Mouse (Mus musculus) macrophage (primary cell): Measurements from ENCODE around the gene Prpf38b. TPM values are rescaled to one million over a fixed set of nuclear protein-coding genes. Genes with fewer than 3 reads are reported as not detected.
A peak's percentile ranks its signal among the peaks of the same experiment; 100 is the strongest.
"Not testable (repeated sequence)": the region's sequence is repeated elsewhere in the genome, so short reads cannot be mapped to it uniquely, and the experiment has no call there.

ENCODE experiments used
- H3K27ac ChIP-seq: fragments of 350-480 bp; formaldehyde crosslinking; 2 replicates; pipeline ENCODE4 v1.9.0; 2021
- H3K36me3 ChIP-seq: fragments of 350-480 bp; formaldehyde crosslinking; 2 replicates; pipeline ENCODE4 v1.9.0; 2021; ENCODE audit errors: inconsistent target
- H3K4me3 ChIP-seq: fragments of 350-480 bp; formaldehyde crosslinking; 2 replicates; pipeline ENCODE4 v1.9.0; 2021; ENCODE audit errors: inconsistent target
- H3K79me2 ChIP-seq: fragments of 350-480 bp; formaldehyde crosslinking; 2 replicates; pipeline ENCODE4 v1.9.0; 2021; ENCODE audit errors: inconsistent target
- WGBS: methylation state at CpG from one replicate; pipeline ENCODE4 v1.1.7; 2026; ENCODE audit warnings: inconsistent platforms; ENCODE audit not compliant: missing documents; 5-methylcytosine and 5-hydroxymethylcytosine counted together
- polyA plus RNA-seq: library from polyadenylated mRNA; stranded (reverse); fragments of 250-400 nt; gene quantifications from 3 replicates; pipeline ENCODE4 v1.2.4, GENCODE M21; 2018; ENCODE audit warnings: inconsistent platforms

The Prpf38b gene
- polyA plus RNA-seq, 1 experiment from 2014 or later = 154 TPM

- H3K79me2 ChIP-seq = no peaks in the 10 kb centered on the region
- peak overlapping the region; percentile 43 for H3K27ac ChIP-seq
- H3K4me3 ChIP-seq = no peak overlapping the region
- WGBS = 42% methylated on average over 7 of the region's 9 CpGs
- H3K36me3 ChIP-seq = no peaks in the 10 kb centered on the region
Observed at GRCm38 (mm10) chr3:108885686-108886530, 25.6 kb downstream of the Prpf38b start.

GRCm38 (mm10) chr3:108884706-108885289 lies 26.7 kb downstream of the Prpf38b start:
- Histone ChIP-seq H3K27ac (peak overlapping the region; percentile 43), H3K79me2 (no peaks in the 10 kb centered on the region), H3K36me3 (no peaks in the 10 kb centered on the region), H3K4me3 (no peak overlapping the region)
- WGBS = 28% methylated on average over 8 of the region's 8 CpGs

GRCm38 (mm10) chr3:108883067-108883466 lies 28.5 kb downstream of the Prpf38b start:
- H3K36me3 ChIP-seq = no peaks in the 10 kb centered on the region
- H3K4me3 ChIP-seq = no peak overlapping the region
- H3K79me2 ChIP-seq = no peaks in the 10 kb centered on the region
- 0 out of 2 replicates have a peak overlapping the region, but pooled peaks have one; percentile 10 for H3K27ac ChIP-seq
- 93% methylated on average over 2 of the region's 2 CpGs for WGBS

GRCm38 (mm10) chr3:108881873-108882272 lies 29.7 kb downstream of the Prpf38b start:
- not testable (repeated sequence) for H3K4me3 ChIP-seq, H3K79me2 ChIP-seq, H3K36me3 ChIP-seq
- peak overlapping the region; percentile 82; the same call in 1 of the 2 replicates for H3K27ac ChIP-seq
- WGBS = 64% methylated on average over 4 of the region's 4 CpGs

- Histone ChIP-seq H3K27ac (peak overlapping the region; percentile 82), H3K36me3 (no peaks in the 10 kb centered on the region), H3K79me2 (no peaks in the 10 kb centered on the region), H3K4me3 (no peak overlapping the region)
- WGBS = 58% methylated on average over 27 of the region's 28 CpGs
Observed at GRCm38 (mm10) chr3:108880544-108881507, 30.7 kb downstream of the Prpf38b start.

- 20% methylated on average over 5 of the region's 5 CpGs for WGBS
Observed at GRCm38 (mm10) chr3:108879836-108880435, 31.6 kb downstream of the Prpf38b start.

GRCm38 (mm10) chr3:108879129-108879528 lies 32.4 kb downstream of the Prpf38b start:
- Histone ChIP-seq H3K4me3 (no peak overlapping the region), H3K27ac (no peak overlapping the region), H3K79me2 (no peaks in the 10 kb centered on the region), H3K36me3 (no peaks in the 10 kb centered on the region)
- WGBS = 82% methylated on average over 2 of the region's 2 CpGs

More at GRCm38 (mm10) chr3:108879836-108880435, 31.6 kb downstream of the Prpf38b start:
- no peak overlapping the region for H3K4me3 ChIP-seq
- H3K36me3 ChIP-seq = no peaks in the 10 kb centered on the region
- peak overlapping the region; percentile 82 for H3K27ac ChIP-seq
- H3K79me2 ChIP-seq = no peaks in the 10 kb centered on the region

- no peak overlapping the region for H3K27ac ChIP-seq
- no peaks in the 10 kb centered on the region for H3K79me2 ChIP-seq
- H3K4me3 ChIP-seq = no peak overlapping the region
- WGBS = 94% methylated on average over 6 of the region's 6 CpGs
- no peaks in the 10 kb centered on the region for H3K36me3 ChIP-seq
Observed at GRCm38 (mm10) chr3:108870631-108871030, 40.9 kb downstream of the Prpf38b start.

GRCm38 (mm10) chr3:108867449-108867848 lies 44.1 kb downstream of the Prpf38b start:
- Histone ChIP-seq H3K4me3 (no peak overlapping the region), H3K36me3 (no peaks in the 10 kb centered on the region), H3K27ac (no peak overlapping the region), H3K79me2 (no peaks in the 10 kb centered on the region)
- 96% methylated on average over 3 of the region's 3 CpGs for WGBS

- peak overlapping the region; percentile 78 for H3K27ac ChIP-seq
- WGBS = 82% methylated on average over 3 of the region's 3 CpGs
- no peaks in the 10 kb centered on the region for H3K36me3 ChIP-seq
- H3K4me3 ChIP-seq = no peak overlapping the region
- no peaks in the 10 kb centered on the region for H3K79me2 ChIP-seq
Observed at GRCm38 (mm10) chr3:108865676-108866075, 45.9 kb downstream of the Prpf38b start.

GRCm38 (mm10) chr3:108865129-108865528 lies 46.4 kb downstream of the Prpf38b start:
- Histone ChIP-seq H3K36me3 (no peaks in the 10 kb centered on the region), H3K79me2 (no peaks in the 10 kb centered on the region), H3K27ac (peak overlapping the region; percentile 78), H3K4me3 (no peak overlapping the region)
- WGBS = 0% methylated on average over 3 of the region's 3 CpGs

- Histone ChIP-seq H3K36me3 (no peaks in the 10 kb centered on the region), H3K27ac (no peak overlapping the region), H3K79me2 (no peaks in the 10 kb centered on the region), H3K4me3 (no peak overlapping the region)
- 95% methylated on average over 10 of the region's 10 CpGs for WGBS
Observed at GRCm38 (mm10) chr3:108863091-108863490, 48.4 kb downstream of the Prpf38b start.

GRCm38 (mm10) chr3:108862282-108862681 lies 49.2 kb downstream of the Prpf38b start:
- H3K4me3 ChIP-seq, H3K27ac ChIP-seq, H3K79me2 ChIP-seq, H3K36me3 ChIP-seq: not testable (repeated sequence)
- 81% methylated on average over 4 of the region's 4 CpGs for WGBS

- Histone ChIP-seq H3K79me2 (no peaks in the 10 kb centered on the region), H3K4me3 (no peak overlapping the region), H3K36me3 (no peaks in the 10 kb centered on the region), H3K27ac (no peak overlapping the region)
- 53% methylated on average over 2 of the region's 2 CpGs for WGBS
Observed at GRCm38 (mm10) chr3:108860786-108861185, 50.7 kb downstream of the Prpf38b start.
